Mouse (Mus musculus) layer of hippocampus, adult 2 months (tissue): ENCODE measurements at regions not wholly inside any gene's neighbourhood (a gene's known extent, or its start where the extent isn't known, plus 50 kb on each side); places are given as distances from the start of the nearest gene placed in this dataset.

Experiments
- DNase-seq, 2 experiments: peaks; one replicate each; pipeline ENCODE4 v3.0.0; 2022; ENCODE audit warnings: low spot score in 2 of 2
- H3K27ac ChIP-seq: fragments of 200-600 bp; 2 replicates; pipeline ENCODE4 v1.8.1; 2022
- H3K4me3 ChIP-seq: fragments of 200-600 bp; 2 replicates; pipeline ENCODE4 v1.8.1; 2022; ENCODE audit warnings: mild to moderate bottlenecking
- CTCF ChIP-seq: fragments of 200-600 bp; conservative IDR thresholded peaks from 2 replicates; pipeline ENCODE4 v1.8.1; 2022; ENCODE audit warnings: antibody characterized with exemption, mild to moderate bottlenecking, moderate library complexity
- microRNA-seq, 2 experiments: library from miRNA; unstranded; fragments of <30 nt; microRNA quantifications; one replicate each; pipeline ENCODE4 v1.2.0; 2021

DNA sequence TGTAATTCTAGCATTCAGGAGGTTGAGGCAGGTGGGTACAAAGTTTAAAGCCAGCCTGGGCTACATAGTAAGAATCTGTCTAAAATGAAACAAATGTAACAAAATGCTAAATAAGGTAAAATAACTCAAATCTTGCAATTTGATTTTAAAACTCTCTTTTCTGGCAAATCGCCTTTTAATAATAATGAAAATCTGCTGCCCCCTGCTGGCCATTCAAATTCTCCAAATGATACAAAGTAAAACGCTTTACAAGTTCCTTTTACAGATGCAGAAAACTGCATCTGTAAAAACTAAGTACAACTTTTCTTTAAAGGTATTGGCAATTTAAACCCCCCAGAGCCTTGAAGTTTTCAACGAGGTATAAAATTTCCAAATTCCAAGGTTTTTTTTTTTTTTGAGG lies 65.0 kb upstream of the Paip1 start:
- DNase-seq: peak in 1 of 2 experiments; percentile 63
- TF ChIP-seq CTCF: peak; percentile 83
- no peak overlapping the region for H3K27ac ChIP-seq

DNA sequence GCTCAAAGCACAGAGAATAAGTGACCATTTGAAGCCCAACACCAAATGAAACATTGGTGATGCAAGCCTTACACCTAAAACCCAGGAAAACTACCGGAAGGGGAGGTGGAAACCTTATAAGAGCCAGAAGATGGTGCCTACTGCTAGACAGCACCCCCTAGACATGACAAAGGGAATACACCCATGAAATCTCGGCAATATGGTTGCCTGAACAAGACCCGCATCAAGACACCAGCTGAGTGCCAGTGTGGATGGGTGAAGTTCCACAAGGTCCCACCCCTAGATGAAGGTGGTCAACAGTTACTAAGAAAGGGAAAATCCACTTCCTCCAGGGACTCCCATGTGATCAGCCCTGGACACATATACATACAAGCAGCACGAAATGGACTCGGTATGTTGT lies 64.2 kb upstream of the Paip1 start:
- DNase-seq: no peak
- no peak overlapping the region for H3K27ac ChIP-seq
- peak; percentile 48 for TF ChIP-seq CTCF
- no peak overlapping the region for H3K4me3 ChIP-seq

More for the DNA sequence above, 65.0 kb upstream of the Paip1 start:
- no peak overlapping the region for H3K4me3 ChIP-seq

DNA sequence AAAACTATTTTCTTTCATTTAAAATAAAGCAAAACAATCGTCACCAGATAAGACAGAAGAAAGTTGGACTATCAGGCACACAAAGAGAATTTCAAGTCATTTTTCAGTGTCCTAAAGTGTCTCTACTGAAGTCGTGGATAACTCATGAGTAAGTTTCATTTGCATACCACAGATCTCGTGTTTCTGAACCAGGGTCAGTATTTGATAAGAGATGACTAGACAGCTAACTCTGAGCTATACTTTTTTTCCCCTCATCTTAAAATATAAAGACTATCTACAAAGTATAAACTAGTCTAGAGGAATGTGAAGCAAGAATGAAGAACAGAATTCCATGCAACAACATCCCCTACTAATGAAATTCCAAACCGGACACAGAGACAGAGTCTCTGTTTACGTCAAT lies 60.9 kb upstream of the Paip1 start:
- no peak for TF ChIP-seq CTCF
- DNase-seq: no peak
- H3K27ac ChIP-seq: no peak overlapping the region
- H3K4me3 ChIP-seq: no peak overlapping the region

DNA sequence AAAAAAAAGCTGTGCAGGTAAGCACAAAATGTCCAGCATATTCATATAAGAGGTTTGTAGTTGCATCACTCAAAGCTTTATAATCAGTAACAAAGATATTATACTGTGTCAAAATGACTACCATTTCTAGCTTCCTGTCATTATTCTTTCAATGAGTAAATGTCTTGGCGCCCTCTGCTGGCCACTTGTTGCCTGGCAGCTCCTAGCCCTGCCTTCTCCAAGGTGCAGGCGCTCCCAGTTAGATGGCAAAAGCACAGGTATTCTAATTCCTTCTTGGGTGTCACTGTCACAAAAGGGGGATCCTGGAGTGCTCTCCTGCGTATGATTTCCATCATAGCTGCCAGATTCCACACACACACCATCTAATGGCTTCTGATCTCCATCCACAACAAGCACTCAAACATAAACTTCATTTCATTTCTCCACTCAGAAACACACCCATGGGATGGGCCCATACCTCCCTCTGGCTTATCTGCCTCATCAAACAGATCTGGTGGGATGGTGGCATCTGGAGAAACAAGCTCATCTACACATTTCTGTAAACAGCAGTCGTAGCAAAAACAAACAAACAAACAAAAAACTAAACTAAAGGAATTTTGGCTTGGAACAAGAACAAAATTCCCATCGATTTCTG lies 49.9 kb upstream of the Paip1 start:
- H3K4me3 ChIP-seq: no peak overlapping the region
- DNase-seq: peak; percentile 44 to 81
- TF ChIP-seq CTCF: peak; percentile 96
- H3K27ac ChIP-seq: no peak overlapping the region

Small RNA genes lying in the stretch of these regions (microRNA-seq; reads per million reads assigned to microRNA genes)
- gene Gm44488: 0 reads per million in 2 experiments
